In the genomic region with DNA sequence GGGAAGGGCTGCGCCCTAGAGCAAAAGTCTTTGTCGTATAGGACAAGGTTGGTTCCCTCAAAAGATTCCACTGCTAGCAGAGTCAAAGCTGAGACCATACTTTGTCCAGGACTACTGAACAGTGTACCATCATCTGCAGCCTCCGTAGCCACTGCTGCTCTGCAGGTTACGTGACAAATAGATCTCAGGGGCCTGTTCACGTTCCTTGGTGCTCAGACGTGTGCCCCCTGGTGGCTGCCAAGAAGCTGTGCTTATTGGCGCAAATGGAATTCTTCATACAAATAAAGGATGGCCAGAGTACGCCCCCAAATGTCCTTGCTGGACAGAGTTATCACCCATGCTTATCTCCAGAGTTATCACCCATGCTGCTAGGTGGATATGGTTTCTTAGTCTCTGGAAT, we compare ENCODE assay signal across 9 mouse cellular contexts. TPM values are rescaled to one million over a fixed set of nuclear protein-coding genes. Genes with fewer than 3 reads are reported as not detected.
DNase-seq lines count a peak whose midpoint lies in the region; ATAC-seq and TF ChIP-seq lines count a peak whose summit lies in the region.
"Had no signal": no experiment of that assay in that cellular context is flagged by ENCODE, and none has a peak within 500 bp of the region (broad histone marks: within the 10 kb centered on the region; RNA-seq: fewer than 3 reads in every experiment).

No protein-coding gene starts in this region.

- H3K9me3 ChIP-seq in hindbrain, embryonic 14.5 days (ENCODE audit: control insufficient read depth, low read length) = no peaks in the 10 kb centered on the region
- H3K9me3 ChIP-seq in limb, embryonic 14.5 days (ENCODE audit: control insufficient read depth, low read length) = no peaks in the 10 kb centered on the region

- H3K4me3 ChIP-seq in hindbrain, embryonic 14.5 days (replicated peaks; ENCODE audit: low read length) = no peak overlapping the region
- H3K4me3 ChIP-seq in limb, embryonic 14.5 days (replicated peaks; ENCODE audit: low read length) = no peak overlapping the region
- H3K4me3 ChIP-seq: myocyte had no signal

- no peak overlapping the region for H3K4me2 ChIP-seq in hindbrain, embryonic 14.5 days (replicated peaks)
- H3K4me2 ChIP-seq in limb, embryonic 14.5 days (replicated peaks; ENCODE audit: low read depth, low read length, severe bottlenecking) = no peak overlapping the region

- H3K4me1 ChIP-seq in hindbrain, embryonic 14.5 days (replicated peaks; ENCODE audit: control insufficient read depth, insufficient read depth, low read length) = peaks cover 18% of the 10 kb centered on the region; the same call in 1 of the 2 replicates
- no peaks in the 10 kb centered on the region for H3K4me1 ChIP-seq in limb, embryonic 14.5 days (ENCODE audit: control insufficient read depth, insufficient read depth, low read length)

- no peak overlapping the region for H3K9ac ChIP-seq in hindbrain, embryonic 14.5 days
- no peak overlapping the region for H3K9ac ChIP-seq in limb, embryonic 14.5 days (ENCODE audit: low read depth, low read length, severe bottlenecking)

- ATAC-seq in hindbrain, embryonic 14.5 days (ENCODE audit: low FRiP score) = peak; percentile 64
- peak; percentile 60; the same call in 1 of the 2 replicates for ATAC-seq in limb, embryonic 14.5 days (ENCODE audit: low FRiP score, low read depth)

- no peak for TF ChIP-seq POLR2A in limb, embryonic 14.5 days (IDR thresholded peaks at IDR 0.05; ENCODE audit: borderline replicate concordance, extremely low read depth, insufficient read depth, insufficient read length)

- 23% methylated on average over 8 of the region's 8 CpGs for WGBS in hindbrain, embryonic 14.5 days
- 22% methylated on average over 8 of the region's 8 CpGs for WGBS in limb, embryonic 14.5 days

- H3K36me3 ChIP-seq in hindbrain, embryonic 14.5 days (replicated peaks; ENCODE audit: control insufficient read depth, insufficient read depth) = peaks cover 12% of the 10 kb centered on the region
- peaks cover 10% of the 10 kb centered on the region for H3K36me3 ChIP-seq in limb, embryonic 14.5 days (ENCODE audit: control insufficient read depth, insufficient read depth, low read length)

- no peaks in the 10 kb centered on the region for H3K27me3 ChIP-seq in hindbrain, embryonic 14.5 days (ENCODE audit: control insufficient read depth, insufficient read depth, low read length)
- H3K27me3 ChIP-seq in limb, embryonic 14.5 days (ENCODE audit: control insufficient read depth, insufficient read depth, low read length) = no peaks in the 10 kb centered on the region

- no peak overlapping the region for H3K27ac ChIP-seq in hindbrain, embryonic 14.5 days
- H3K27ac ChIP-seq in limb, embryonic 14.5 days (replicated peaks; ENCODE audit: low read depth, low read length) = no peak overlapping the region

- DNase-seq in right cerebral cortex, adult 18-20 months = peak; percentile 64
- DNase-seq in right cerebral cortex, postnatal 36 days (ENCODE audit: low spot score in 2 of 2) = no peak
- DNase-seq in adrenal gland, postnatal 14 days = peak; percentile 84
- DNase-seq in embryo, embryonic 11 days = peak; percentile 88
- peak; percentile 88 for DNase-seq in hindbrain, embryonic 14.5 days (ENCODE audit: low spot score)
- DNase-seq in limb, embryonic 14.5 days (ENCODE audit: low spot score) = peak; percentile 82
- peak; percentile 68 for DNase-seq in neural tube, embryonic 10.5 days (ENCODE audit: extremely low spot score, low spot score)
- peak; percentile 64 for DNase-seq in thymus, postnatal 14 days

RNA-seq across cellular contexts. Expression of a gene that starts 10.3 kb away (rescaled TPM):
- total RNA-seq in adrenal gland, postnatal 14 days (2021) = 22.7 and 30.5 TPM in 2 replicates
- polyA plus RNA-seq in hindbrain, embryonic 14.5 days (2014; fragmentation: Nextera tagmentation; extraction: Ambion mirVana) = 28.1 and 33.8 TPM in 2 replicates
- 50.8 and 60.5 TPM in 2 replicates for polyA plus RNA-seq in limb, embryonic 14.5 days (2012; rRNA removed)
- 24.9 and 26.1 TPM in 2 replicates for polyA plus RNA-seq in limb, embryonic 14.5 days (2014; fragmentation: Nextera tagmentation; extraction: Ambion mirVana)

RNA-seq across cellular contexts. Expression of a gene that starts 43.4 kb away (rescaled TPM):
- 24.4 and 27.2 TPM in 2 replicates for total RNA-seq in adrenal gland, postnatal 14 days (2021)
- polyA plus RNA-seq in hindbrain, embryonic 14.5 days (2014; fragmentation: Nextera tagmentation; extraction: Ambion mirVana) = 525 and 527 TPM in 2 replicates
- polyA plus RNA-seq in limb, embryonic 14.5 days (2012; rRNA removed) = 192 and 242 TPM in 2 replicates
- 96.2 and 97.2 TPM in 2 replicates for polyA plus RNA-seq in limb, embryonic 14.5 days (2014; fragmentation: Nextera tagmentation; extraction: Ambion mirVana)

Comparison
In these comparisons a context has a peak if more than half of its experiments do, and no peak if none do; other contexts are left out.
1. DNase-seq: peak in right cerebral cortex, adult 18-20 months (single experiment), adrenal gland, postnatal 14 days (single experiment), embryo, embryonic 11 days (single experiment), hindbrain, embryonic 14.5 days (single experiment), limb, embryonic 14.5 days (single experiment), neural tube, embryonic 10.5 days (single experiment) and thymus, postnatal 14 days (single experiment); none in right cerebral cortex, postnatal 36 days (0 of 2).